Mouse (Mus musculus): ENCODE data around the gene Bcam. TPM values are rescaled to one million over a fixed set of nuclear protein-coding genes. Genes with fewer than 3 reads are reported as not detected.

Bcam gene
- total and polyA plus RNA-seq, 3 experiments = 2.6 to 8.1 TPM; not detected in 1

DNA sequence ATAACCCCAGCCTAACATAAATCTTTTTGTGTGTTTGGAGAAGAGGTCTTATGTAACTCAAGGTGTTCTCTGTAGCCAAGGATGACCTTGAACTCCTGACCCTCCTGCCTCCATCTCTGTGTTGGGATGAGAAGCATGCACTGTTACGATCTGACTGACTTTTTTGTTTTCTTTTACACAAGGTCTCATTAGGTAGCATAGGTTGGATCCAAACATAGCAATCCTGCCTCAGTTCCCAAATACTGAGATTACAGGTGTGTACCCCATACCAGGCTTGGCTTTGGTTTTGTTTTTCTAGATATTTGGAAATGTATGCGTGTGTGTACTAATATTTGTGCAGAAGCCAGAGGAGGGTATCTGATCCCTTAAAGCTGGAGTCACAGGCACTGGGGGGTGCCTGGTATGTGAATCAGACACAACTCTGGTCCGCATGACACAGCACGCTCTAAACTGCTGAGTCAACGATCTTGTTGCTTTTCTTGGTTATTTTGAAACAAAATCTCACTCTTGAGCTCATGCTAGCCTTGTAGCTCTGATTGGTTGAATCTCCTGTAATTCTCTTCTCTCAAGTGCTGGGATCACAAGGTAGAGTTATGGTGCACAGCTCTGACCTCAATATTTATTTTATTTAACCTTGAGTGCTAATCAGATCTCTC, 52.4 kb downstream of the Bcam start:
- no peak overlapping the region for H3K4me3 ChIP-seq (ENCODE audit: control insufficient read depth in 1 of 2, insufficient read depth in 1 of 2, low read depth in 2 of 2, low read length in 2 of 2)
- no peak for TF ChIP-seq HCFC1 (IDR thresholded peaks at IDR 0.05; ENCODE audit: low read depth, low read length)
- no peak for TF ChIP-seq MAX (IDR thresholded peaks at IDR 0.05; ENCODE audit: low read length)
- TF ChIP-seq ZMIZ1 (IDR thresholded peaks at IDR 0.05; ENCODE audit: low read depth, low read length) = no peak
- no peak for TF ChIP-seq RAD21 (IDR thresholded peaks at IDR 0.05; ENCODE audit: low read depth, low read length)
- TF ChIP-seq MYC (IDR thresholded peaks at IDR 0.05; ENCODE audit: low read depth, low read length) = no peak
- no peak for TF ChIP-seq MAFK (IDR thresholded peaks at IDR 0.05; ENCODE audit: borderline replicate concordance, low read depth, low read length)
- TF ChIP-seq POLR2A (IDR thresholded peaks at IDR 0.05; ENCODE audit: control insufficient read depth in 1 of 2, insufficient read depth in 1 of 2, low read depth in 1 of 2, low read length in 2 of 2, poor library complexity in 1 of 2) = no peak
- no peak for TF ChIP-seq CTCF (IDR thresholded peaks at IDR 0.05 in 2 of 3, conservative IDR thresholded peaks at IDR 0.05 in 1 of 3; ENCODE audit: control insufficient read depth in 1 of 3, insufficient read depth in 1 of 3, low read depth in 2 of 3, low read length in 3 of 3, poor library complexity in 1 of 3, severe bottlenecking in 1 of 3)
- no peak for TF ChIP-seq NELFE (IDR thresholded peaks at IDR 0.05; ENCODE audit: low read depth, low read length)
- TF ChIP-seq UBTF (IDR thresholded peaks at IDR 0.05; ENCODE audit: borderline replicate concordance, insufficient read depth, low read depth, low read length) = no peak
- TF ChIP-seq MXI1 (IDR thresholded peaks at IDR 0.05; ENCODE audit: low read depth, low read length) = no peak
- no peak for TF ChIP-seq EP300 (IDR thresholded peaks at IDR 0.05; ENCODE audit: low read depth in 1 of 2, low read length in 2 of 2)
- no peak for TF ChIP-seq ETS1 (IDR thresholded peaks at IDR 0.05; ENCODE audit: low read depth, low read length)
- TF ChIP-seq SMC3 (IDR thresholded peaks at IDR 0.05; ENCODE audit: low read depth, low read length) = no peak
- TF ChIP-seq ELF1 (IDR thresholded peaks at IDR 0.05; ENCODE audit: low read depth, low read length) = no peak
- TF ChIP-seq CHD1 (IDR thresholded peaks at IDR 0.05; ENCODE audit: low read depth, low read length) = no peak
- TF ChIP-seq JUND (IDR thresholded peaks at IDR 0.05; ENCODE audit: low read depth, low read length) = no peak
- TF ChIP-seq GATA1 (IDR thresholded peaks at IDR 0.05; ENCODE audit: low read depth, low read length) = no peak
- TF ChIP-seq ZKSCAN1 (IDR thresholded peaks at IDR 0.05; ENCODE audit: low read depth, low read length) = no peak
- no peak for TF ChIP-seq USF1 (IDR thresholded peaks at IDR 0.05; ENCODE audit: low read depth, low read length)
- no peak for DNase-seq (ENCODE audit: low read depth, low spot score)
- H3K9ac ChIP-seq (ENCODE audit: control insufficient read depth, low read depth, low read length, poor library complexity, severe bottlenecking) = no peak overlapping the region
- peaks cover 0 to 29% of the 10 kb centered on the region in 2 experiments; a peak in 2 of 4 replicates for H3K4me1 ChIP-seq (ENCODE audit: control insufficient read depth in 1 of 2, insufficient read depth in 2 of 2, low read length in 2 of 2)
- no peaks in the 10 kb centered on the region for H3K9me3 ChIP-seq (replicated peaks; ENCODE audit: insufficient read depth, low read length)
- H3K27me3 ChIP-seq (ENCODE audit: control insufficient read depth in 1 of 2, insufficient read depth in 2 of 2, low read length in 2 of 2) = no peaks in the 10 kb centered on the region
- no peak overlapping the region for H3K27ac ChIP-seq (ENCODE audit: control insufficient read depth, low read depth, low read length)
- peaks cover 0 to 18% of the 10 kb centered on the region in 2 experiments; a peak in 3 of 4 replicates for H3K36me3 ChIP-seq (ENCODE audit: control insufficient read depth in 1 of 2, insufficient read depth in 2 of 2, low read length in 2 of 2)
- H3K79me2 ChIP-seq (ENCODE audit: control insufficient read depth, insufficient read depth, low read length, poor library complexity) = peaks cover 17% of the 10 kb centered on the region

GRCm38 (mm10) chr7:19717346-19717745, 53.5 kb downstream of the Bcam start:
- H3K36me3 ChIP-seq (ENCODE audit: control insufficient read depth in 1 of 2, insufficient read depth in 2 of 2, low read length in 2 of 2) = peaks cover 0 to 14% of the 10 kb centered on the region in 2 experiments; a peak in 3 of 4 replicates
- no peaks in the 10 kb centered on the region for H3K9me3 ChIP-seq (replicated peaks; ENCODE audit: insufficient read depth, low read length)
- H3K4me1 ChIP-seq (ENCODE audit: control insufficient read depth in 1 of 2, insufficient read depth in 2 of 2, low read length in 2 of 2) = peaks cover 0 to 22% of the 10 kb centered on the region in 2 experiments; a peak in 2 of 4 replicates
- H3K4me3 ChIP-seq (ENCODE audit: control insufficient read depth in 1 of 2, insufficient read depth in 1 of 2, low read depth in 2 of 2, low read length in 2 of 2) = no peak overlapping the region
- H3K27ac ChIP-seq (ENCODE audit: control insufficient read depth, low read depth, low read length) = no peak overlapping the region; the same call in 1 of the 2 replicates
- H3K9ac ChIP-seq (ENCODE audit: control insufficient read depth, low read depth, low read length, poor library complexity, severe bottlenecking) = no peak overlapping the region; the same call in 1 of the 2 replicates
- DNase-seq (ENCODE audit: low read depth, low spot score) = no peak
- peaks cover 20% of the 10 kb centered on the region for H3K79me2 ChIP-seq (ENCODE audit: control insufficient read depth, insufficient read depth, low read length, poor library complexity)
- no peaks in the 10 kb centered on the region for H3K27me3 ChIP-seq (ENCODE audit: control insufficient read depth in 1 of 2, insufficient read depth in 2 of 2, low read length in 2 of 2)
- TF ChIP-seq SIN3A (IDR thresholded peaks at IDR 0.05; ENCODE audit: low read length) (no peak), USF1 (IDR thresholded peaks at IDR 0.05; ENCODE audit: low read depth, low read length) (no peak), POLR2AphosphoS5 (IDR thresholded peaks at IDR 0.05; ENCODE audit: borderline replicate concordance, low read depth, low read length) (no peak), POLR2A (IDR thresholded peaks at IDR 0.05; ENCODE audit: control insufficient read depth in 1 of 2, insufficient read depth in 1 of 2, low read depth in 1 of 2, low read length in 2 of 2, poor library complexity in 1 of 2) (no peak), POLR2AphosphoS2 (IDR thresholded peaks at IDR 0.05; ENCODE audit: low read length) (no peak), EP300 (IDR thresholded peaks at IDR 0.05; ENCODE audit: low read depth in 1 of 2, low read length in 2 of 2) (no peak), USF2 (IDR thresholded peaks at IDR 0.05; ENCODE audit: borderline replicate concordance in 1 of 2, insufficient read depth in 1 of 2, low read depth in 1 of 2, low read length in 2 of 2) (no peak), MAX (IDR thresholded peaks at IDR 0.05; ENCODE audit: low read length) (no peak), CHD2 (IDR thresholded peaks at IDR 0.05; ENCODE audit: low read length) (no peak), MEF2A (IDR thresholded peaks at IDR 0.05; ENCODE audit: extremely low read depth, insufficient replicate concordance, low read depth, low read length, poor library complexity, severe bottlenecking) (no peak), NRF1 (IDR thresholded peaks at IDR 0.05; ENCODE audit: insufficient read depth, low read depth, low read length, poor library complexity, severe bottlenecking) (no peak), ZMIZ1 (IDR thresholded peaks at IDR 0.05; ENCODE audit: low read depth, low read length) (no peak), E2F4 (IDR thresholded peaks at IDR 0.05; ENCODE audit: borderline replicate concordance, low read depth, low read length) (no peak), GABPA (IDR thresholded peaks at IDR 0.05; ENCODE audit: low read depth, low read length) (no peak), BHLHE40 (IDR thresholded peaks at IDR 0.05; ENCODE audit: borderline replicate concordance, low read depth, low read length) (no peak)
